Mouse (Mus musculus) urinary bladder, adult 18-20 months (tissue): Measurements from ENCODE around the gene Rc3h2.

Source experiments
- DNase-seq, 2 experiments: peaks; one replicate each; pipeline ENCODE4 v3.0.0; 2022; ENCODE audit warnings: low spot score in 2 of 2, mixed read lengths in 2 of 2

Rc3h2 gene

DNA sequence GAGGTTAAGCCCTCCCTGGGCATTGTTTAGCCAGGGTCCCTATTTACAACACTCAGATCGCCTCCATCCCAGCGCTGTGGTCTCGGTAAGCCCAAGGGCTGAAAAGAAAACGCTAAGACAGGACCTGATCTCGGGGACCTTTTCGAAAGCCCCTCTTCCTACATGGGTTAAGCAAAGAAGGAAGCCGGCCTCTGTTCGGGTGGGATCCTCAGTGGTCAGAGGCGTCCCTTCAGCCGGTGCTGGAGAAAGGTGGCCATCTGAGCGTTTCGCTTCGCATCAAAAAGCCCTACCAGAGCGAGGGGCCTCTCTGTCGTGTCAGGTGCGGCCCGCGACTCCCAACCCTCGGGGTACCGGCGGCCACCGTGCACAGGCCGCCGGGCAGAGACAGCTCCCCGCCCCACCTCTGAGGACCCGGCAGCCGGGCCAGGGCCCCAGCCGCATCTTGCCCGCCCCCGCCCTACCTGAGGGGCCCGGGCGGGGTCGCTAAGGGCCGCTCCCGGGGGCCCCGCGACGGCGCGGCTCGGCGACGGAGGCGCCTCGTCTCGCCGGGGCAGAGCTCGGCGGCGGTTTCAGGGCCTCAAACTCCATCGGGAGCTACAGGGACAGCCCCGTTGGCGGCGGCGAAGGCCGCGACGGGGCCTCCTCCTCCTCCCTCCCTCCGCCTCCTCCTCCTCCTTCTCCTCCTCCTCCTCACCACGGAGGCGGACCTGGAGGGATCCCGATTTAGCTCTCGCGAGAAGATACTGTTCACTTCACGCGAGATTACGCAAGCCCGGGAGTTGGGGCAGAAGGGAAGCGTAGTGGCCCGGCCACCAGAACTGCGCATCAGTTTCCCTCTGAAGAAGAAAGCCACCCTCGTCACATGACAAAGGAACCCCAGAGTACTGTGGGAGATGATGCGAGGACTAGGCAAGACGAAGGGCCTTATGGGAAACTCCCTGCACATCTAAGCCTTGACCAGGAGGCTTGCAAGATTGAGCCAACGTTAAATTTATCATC lies at the start of gene Rc3h2:
TSS of gene Rc3h2 (minus strand) at position 598 of the 999 bp plus-strand sequence.
- DNase-seq, result peak; percentile 79 to 94

DNA sequence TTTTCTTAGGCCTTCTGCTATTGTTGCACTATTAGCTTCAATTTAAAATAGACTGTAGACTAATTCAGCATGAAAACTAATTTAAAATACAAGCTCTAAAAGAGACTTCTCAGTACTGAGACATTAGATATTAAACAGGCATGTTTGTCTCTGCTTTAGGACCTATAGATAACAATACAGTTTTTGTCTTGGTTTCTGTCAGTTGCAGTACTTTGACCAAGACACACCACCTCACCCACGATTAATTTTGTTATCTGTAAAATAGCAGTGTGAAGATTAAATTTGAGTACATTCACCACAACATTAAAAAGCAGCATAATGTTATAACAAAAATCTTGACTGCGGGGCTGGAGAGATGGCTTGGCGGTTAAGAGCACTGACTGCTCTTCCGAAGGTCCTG lies 43.6 kb upstream of the Rc3h2 start:
- no peak for DNase-seq

DNA sequence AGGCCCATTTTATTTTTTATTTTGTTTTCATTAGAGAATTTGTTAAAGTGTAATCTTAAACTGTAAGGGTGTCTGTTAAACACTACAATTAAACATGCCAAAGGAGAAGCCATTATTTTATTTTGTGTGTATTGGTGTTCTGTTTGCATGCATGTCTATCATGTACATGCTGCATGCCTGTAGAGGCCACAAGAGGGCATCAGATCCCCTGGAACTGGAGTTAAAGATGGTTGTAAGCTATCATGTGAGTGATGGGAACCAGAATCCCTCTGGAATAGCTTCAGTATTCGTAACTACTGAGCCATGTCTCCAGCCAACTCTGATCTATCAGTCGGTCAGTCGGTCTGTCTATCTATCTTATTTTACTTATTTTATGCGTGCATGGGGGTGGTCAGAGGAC lies 38.0 kb upstream of the Rc3h2 start:
- DNase-seq, result no peak

DNA sequence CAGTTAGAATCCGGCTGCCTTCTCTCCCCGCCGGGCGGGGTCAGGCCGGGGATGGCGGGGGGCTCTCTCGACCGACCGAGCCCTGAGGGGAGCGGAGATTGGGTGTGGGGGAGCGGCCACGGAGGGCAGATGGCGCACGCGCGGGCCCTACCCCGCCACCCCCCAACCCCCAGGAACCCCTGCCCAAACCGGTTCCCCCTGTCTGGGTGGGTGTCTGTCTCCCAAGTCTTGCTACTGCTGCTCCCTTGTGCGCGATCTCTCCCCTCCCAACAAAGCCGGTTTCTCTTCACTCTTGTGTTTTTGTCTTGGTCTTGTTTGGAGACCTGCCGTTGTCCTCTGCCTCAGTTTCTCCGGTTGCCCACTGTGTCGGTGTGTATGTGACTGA lies 29.7 kb upstream of the Rc3h2 start:
- DNase-seq, result no peak

DNA sequence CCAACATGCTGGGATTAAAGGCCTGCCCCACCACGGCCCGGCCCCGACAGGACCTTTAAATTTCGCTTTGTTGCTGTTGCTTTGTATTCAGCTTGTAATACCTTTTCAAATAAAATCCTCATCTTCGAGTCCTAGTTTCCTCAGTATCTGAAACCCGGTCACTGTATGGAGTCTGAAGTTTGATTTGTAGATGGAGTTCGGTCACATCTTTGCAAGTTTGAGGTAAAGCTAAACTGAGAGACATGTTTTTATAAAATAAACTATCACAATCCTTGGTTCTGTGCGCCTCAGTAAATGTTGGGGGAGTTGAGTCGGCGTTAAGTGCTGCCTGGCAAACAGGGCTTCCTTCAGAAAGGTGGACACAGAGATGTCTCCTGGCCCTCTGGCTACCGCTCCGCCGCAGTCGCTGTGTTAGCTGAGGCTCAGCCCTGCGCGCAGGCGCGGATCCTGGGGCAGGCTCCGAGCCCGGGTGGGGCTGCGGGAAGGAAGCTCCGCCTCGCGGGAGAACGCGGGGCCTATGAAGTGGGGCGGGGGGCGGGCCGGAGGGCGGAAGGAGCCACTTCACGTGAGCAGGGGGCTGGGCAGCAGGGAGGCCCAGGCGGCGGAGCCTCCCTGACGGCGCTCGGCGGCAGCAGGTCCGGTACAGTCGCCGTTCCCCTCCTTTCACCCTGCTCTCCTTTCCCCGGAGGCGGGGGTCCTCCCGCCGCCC lies 29.1 kb upstream of the Rc3h2 start:
- DNase-seq, result peak; percentile 78 to 91

DNA sequence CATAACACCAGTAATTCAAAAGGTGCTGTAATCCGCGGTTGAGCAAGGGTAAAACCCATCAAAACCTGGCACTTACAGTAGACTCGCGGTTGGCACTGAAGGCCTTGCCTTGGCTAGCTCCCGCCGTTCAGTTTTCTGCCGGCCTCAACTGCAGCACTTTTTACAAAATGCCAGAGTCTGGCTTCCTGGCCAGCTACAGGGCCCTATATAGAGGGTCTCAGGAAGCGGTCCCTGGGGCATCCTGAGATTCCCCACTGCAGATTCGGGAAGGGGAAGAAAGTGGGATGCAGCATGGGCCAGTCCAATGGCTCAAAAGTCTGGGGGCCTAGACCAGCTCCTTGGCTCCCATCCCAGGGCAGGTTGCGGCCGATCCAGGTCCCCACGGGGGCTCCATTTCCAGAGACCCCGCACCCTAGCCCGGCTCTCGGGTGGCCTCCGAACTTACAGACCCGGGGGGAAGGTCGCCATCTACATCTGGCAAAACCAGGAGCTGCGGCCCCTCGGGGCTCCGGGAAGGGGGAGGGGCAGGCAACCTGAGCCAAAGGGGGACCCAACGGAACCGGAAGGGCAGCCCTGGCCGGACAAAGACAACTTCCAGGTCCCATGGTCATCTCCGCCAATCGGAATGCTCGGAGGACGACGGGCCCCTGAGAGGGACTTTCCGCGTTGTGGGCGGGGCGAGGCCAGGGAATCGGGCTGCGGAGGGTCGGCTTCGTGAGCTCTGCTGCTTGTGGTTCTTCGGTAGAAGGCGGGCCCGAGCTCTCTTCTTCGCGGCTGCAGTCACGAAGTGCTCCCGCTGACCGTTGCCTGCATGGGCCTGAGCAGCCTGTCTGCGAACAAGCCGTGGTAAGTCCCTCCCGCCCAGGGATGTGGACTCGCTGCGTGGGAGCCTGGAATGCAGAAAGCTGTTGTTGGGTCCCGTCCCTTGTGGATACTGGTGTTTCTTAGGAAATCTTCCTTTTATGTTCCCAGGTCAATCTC lies 20.2 kb upstream of the Rc3h2 start, which contains the start of the genes Zbtb26, Zbtb6 and Rabgap1:
TSS of gene Zbtb26 (minus strand) at position 525 of the 981 bp plus-strand sequence.
TSS of gene Zbtb6 (minus strand) at position 561 of the 981 bp plus-strand sequence.
TSS of gene Rabgap1 (plus strand) at position 669 of the 981 bp plus-strand sequence.
- DNase-seq, result peak; percentile 92 to 94

DNA sequence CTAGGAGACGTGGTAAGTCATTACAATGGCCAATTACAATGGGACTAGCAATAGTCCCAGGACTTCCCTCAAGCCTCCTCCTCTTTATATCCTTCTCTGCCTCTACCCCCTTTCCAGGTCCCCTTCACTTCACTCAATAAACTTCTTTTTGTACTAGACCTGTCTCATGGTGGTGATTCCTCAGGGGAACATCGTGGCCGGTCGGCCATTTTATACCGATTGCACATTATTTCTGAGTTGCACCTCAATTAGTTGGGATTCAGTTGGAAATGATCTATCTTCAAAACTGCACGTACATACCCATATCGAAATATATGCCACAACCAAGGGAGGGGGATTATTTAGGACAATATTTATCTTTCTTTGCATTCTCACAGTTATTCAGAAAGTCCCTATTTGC lies 8.9 kb upstream of the Rc3h2 start:
- DNase-seq, result no peak

DNA sequence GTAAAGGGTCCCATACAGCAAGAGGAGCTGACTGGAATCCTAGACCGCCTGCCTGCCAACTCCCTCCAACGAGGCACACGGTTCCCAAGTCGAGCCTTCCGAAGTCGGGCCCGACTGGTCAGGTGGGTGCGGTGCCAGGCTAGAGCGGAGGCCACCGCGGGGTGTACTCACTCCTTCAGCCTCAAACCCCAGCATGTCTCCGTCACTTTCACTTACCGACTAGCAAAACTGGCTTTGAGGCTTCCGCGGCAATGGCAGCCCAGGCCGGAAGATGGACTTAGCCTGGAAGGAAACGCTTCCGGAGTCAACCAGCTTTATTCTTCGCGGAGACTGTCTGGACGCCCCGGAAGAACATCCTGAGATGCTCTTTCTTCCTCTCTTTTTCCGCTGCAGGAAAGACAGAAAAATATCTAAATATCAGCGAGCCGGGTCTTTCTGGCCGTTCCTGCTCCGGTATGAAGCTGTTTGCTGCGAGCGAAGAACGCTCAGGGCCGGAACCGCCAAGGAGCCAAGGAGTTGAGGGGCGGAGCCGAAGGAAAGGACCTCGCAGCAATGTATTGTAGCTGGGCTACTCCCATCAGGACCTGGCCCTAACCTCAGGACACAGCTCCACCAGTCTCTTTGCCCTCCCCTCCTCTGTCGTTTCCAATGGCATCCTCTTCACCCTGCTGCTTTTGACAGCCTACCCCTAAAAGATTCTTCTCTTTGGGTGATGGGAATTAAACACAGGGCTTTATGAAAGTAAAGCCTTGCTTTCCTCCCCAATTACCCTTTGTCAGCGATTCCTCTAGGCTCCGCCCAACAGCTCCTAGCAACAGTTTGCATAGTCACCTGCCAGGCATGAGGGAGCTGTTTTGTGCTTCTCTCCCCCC lies 8.1 kb upstream of the Rc3h2 start:
- peak; percentile 54 to 81 for DNase-seq

DNA sequence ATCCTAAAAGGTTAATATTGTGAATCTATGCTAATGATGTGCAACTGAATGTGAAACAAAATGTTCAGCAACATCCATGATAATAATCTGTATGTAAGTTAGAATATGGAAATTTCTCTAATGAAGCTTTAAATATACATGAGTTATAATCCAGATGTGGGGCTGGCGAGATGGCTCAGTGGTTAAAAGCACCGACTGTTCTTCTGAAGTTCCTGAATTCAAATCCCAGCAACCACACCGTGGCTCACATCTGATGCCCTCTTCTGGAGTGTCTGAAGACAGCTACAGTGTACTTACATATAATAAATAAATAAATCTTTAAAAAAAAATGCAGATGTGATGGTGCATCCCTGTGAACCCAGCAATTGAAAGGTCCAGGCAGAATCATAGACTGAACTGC lies 968 bp upstream of the Rc3h2 start:
- DNase-seq, result no peak

DNA sequence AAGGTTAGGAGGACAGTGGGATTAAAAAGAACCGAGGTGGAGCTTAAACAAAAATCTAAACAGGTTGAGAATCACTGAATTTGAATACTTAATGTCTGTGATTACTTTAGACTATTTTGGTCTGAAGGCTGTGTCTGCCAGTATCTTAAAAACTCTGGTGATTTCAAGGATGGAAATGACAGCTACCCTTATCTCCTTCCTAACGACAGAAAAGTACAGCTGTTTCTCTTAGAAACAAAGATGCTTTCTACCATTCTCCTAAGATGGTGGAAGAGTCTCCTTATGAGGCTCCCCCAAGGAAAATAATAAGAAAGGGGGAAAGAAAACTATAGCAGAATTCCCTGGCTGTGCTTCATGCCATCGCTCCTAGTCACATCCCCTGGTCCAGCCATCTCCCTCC lies 800 bp downstream of the Rc3h2 start:
- DNase-seq, result no peak

DNA sequence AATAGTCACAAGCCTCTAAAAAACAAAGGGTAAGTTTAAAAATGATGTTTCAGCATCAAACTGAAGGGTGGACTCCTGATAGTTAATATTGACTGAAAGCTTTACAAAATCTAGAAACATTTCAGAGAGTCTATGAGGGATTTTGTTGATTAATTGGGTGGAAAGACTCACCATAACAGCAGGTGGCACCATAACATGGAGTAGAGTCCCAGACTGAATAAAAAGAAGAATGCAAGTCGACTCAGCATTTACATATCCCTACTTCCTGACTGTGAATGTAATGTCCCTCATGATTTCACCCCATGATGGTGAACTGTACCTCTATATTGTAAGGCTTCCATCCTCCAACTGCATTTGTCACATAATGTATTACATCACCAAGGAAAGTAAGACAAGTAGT lies 27.2 kb downstream of the Rc3h2 start:
- DNase-seq, result no peak

DNA sequence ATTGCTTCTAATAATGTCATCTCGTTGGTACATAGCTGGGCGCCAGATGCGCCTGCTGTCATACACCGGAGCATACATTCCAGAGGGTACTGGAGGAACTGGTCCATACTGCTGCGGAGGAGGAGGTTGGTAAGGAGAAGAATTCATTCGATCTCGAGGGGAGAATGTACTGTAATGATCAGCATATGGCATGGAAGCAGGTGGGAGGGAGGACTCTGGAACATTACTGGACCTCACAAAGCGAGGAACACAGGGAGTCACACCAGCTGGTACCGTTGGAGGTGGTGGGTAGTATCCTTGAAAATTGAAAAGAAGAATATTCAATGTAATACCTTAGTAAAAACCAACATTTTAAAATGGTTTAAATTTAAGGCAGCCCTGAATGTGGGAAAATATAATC lies 39.8 kb downstream of the Rc3h2 start:
- no peak for DNase-seq

DNA sequence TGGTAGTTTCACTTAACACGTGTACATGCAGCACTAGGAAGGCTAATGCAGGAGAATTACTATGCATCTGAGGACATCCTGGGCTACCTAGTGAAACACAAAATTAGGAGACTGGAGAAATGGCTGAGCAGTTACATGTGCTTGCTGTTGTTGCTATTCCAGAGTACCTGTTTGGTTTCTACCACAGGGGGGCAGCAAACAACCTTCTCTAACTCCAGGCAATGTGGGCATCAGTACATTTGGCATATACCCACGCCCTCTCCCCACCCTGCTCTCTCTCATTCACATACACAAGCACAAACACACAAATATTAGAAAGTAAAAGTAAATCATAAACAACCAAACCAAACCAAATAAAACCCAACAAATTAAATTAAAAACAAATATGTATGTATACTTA lies 42.5 kb downstream of the Rc3h2 start:
- peak in 1 of 2 experiments; percentile 13 for DNase-seq

DNA sequence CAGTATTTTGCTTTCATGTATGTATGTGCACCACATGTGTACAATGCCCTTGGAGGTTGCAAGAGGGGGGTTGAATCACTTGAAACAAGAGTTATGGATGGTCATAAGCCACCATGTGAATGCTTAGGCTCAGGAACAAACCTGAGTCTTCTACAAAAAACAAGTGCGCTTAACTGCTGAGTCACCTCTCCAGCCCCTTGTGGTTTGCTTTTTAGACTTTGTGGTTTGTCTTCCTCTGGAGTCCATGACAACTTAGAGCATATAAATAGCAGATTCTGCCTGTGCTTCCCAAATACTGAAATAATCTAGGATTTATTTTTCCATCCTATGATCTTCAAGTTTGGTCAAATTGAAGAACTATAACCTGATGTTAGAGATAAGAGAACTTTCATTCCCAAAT lies 46.7 kb downstream of the Rc3h2 start:
- no peak for DNase-seq

DNA sequence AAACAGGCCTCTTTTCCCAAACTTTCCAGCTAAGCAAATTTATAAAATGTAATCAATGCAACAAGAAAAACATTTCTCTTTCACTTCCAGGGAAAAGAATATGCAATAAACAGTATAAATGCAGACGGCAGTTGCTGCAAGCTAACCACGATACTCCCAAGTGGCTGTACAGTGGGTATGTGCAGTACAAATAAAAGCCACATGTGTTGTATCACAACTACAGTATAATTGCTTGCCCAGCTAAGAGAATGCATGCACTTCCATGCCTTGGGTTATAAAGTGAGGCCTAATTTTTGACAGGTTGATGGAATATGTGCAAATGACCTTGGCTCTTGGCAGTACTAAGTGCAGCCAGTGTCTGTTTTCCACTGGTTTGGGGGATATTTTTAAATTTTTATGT lies 52.1 kb downstream of the Rc3h2 start:
- no peak for DNase-seq

DNA sequence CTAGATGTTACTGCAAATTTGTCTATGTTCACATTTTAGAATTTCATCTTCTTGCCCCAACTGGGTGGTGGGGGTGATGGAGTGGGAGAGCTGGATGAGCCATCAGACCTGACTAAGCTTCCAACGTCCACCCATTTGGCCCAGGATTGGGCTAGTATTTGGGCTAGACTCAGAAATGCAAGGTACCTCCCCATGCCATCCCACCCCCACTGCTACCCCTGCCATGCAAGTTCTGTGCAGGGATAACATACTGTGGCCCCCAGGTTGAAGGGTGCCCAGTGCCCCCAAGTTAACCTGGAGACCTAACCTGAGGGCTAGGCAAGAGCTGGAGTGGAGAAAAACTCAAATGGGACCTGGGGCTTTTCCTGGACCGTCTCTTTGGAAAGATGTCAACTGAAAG lies 62.8 kb downstream of the Rc3h2 start:
- no peak for DNase-seq

DNA sequence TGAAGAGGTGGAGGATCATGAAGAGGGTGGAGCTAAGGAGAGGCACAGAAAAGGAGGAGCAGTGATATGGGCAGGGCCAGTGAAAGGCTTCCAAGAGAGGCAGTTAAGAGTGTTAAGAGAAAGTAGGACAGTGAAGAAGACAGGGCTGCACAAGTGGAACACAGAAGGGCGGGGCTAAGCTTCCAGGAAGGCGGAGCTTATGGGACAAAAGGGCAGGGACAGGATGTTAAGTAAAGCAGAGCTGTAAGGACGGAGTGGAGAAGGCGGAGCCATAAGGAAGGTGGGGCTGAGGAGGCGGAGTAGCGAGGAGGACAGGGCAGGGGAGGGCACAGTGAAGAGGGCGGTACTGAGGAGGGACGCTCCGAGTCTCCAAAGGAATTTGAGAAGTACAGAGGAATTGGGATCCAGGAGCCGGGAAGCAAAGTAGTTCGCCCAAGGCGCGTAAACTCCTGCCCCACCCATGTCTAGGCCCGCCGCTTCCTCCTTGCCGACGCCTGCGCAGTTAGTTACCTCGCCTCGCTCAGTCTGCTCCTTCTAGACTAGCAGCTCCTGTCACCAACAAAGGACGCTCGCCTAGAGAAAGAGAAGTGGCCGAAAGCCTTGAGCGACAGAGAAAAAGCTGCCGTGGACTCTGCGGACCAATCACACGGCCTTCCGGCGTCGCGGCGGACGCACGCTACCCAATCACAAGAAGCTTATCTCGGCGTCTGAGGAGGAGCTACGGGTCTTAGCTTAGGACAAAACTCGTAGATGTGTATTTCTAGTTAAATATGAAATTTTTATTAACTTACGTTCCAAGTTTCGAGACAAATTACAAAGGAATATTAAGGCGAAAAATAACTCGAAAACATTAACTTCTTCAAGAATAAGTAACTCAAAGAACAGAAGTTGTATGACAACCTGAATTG lies 63.8 kb downstream of the Rc3h2 start, which contains the start of gene Pdcl:
TSS of gene Pdcl (minus strand) at position 700 of the 908 bp plus-strand sequence.
- DNase-seq, result peak; percentile 86 to 89

DNA sequence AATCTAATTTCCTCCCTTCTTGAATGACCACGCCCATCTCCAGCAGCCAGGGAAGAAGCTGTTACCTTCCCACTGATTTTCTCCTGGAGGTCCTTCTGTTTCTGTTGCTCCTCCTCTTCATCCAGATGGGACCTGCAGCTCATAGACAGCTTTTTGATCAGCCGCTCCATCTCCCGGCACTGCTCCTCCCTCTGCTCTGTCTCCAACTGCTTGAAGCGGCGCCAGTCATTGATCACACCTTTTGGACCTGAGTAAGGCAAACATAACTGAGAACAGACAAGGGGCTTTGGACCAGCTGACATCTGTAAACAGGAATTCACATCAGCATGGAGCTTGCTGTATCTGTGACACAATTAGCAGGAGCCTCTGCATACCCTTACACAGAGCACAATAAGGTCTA lies 67.1 kb downstream of the Rc3h2 start:
- no peak for DNase-seq

DNA sequence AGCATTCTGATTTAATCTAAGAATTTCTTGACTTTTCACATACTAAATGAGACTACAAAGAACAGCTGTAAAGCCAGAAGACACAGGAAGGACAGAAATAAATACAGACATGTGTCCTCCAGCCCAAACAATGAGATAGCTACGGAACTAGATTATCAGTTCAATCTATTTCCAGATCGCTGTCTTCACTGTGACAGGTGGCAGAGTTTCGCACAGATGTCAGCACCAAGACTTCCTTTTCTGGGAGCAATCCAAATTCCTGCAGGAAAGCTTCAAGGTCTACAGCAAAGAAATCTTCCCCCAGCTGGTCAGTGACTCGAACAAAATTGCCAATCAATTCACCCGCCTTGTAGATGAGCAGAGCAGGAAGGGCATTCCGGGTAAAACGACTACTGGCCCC lies 71.0 kb downstream of the Rc3h2 start:
- no peak for DNase-seq
